Mouse (Mus musculus) heart, adult 11 months (tissue): Measurements from ENCODE around the gene Hoxa7.

Experiments used
- DNase-seq: peaks from one replicate; pipeline ENCODE4 v3.0.0; 2022

Hoxa7 gene

GRCm38 (mm10) chr6:52253511-52254500 lies 32.2 kb upstream of the Hoxa7 start:
- DNase-seq = peak; percentile 90

- DNase-seq = peak; percentile 90
These were observed 31.2 kb upstream of the Hoxa7 start for GRCm38 (mm10) chr6:52252775-52253376.

- DNase-seq = peak; percentile 59
These were observed 30.5 kb upstream of the Hoxa7 start for GRCm38 (mm10) chr6:52252016-52252774.

- peak; percentile 57 for DNase-seq
These were observed 29.7 kb upstream of the Hoxa7 start for GRCm38 (mm10) chr6:52251177-52251879.

GRCm38 (mm10) chr6:52249826-52250225 lies 28.2 kb upstream of the Hoxa7 start:
- DNase-seq = peak; percentile 80

GRCm38 (mm10) chr6:52249415-52249738 lies 27.7 kb upstream of the Hoxa7 start:
- DNase-seq = no peak

- DNase-seq = peak; percentile 64
These were observed 27.2 kb upstream of the Hoxa7 start for GRCm38 (mm10) chr6:52248638-52249414.

- DNase-seq = peak; percentile 88
These were observed 26.3 kb upstream of the Hoxa7 start for GRCm38 (mm10) chr6:52247766-52248637.

GRCm38 (mm10) chr6:52246916-52247315 lies 25.3 kb upstream of the Hoxa7 start:
- DNase-seq = peak; percentile 14

GRCm38 (mm10) chr6:52246403-52246803 lies 24.7 kb upstream of the Hoxa7 start:
- DNase-seq = peak; percentile 86

- no peak for DNase-seq
These were observed 24.1 kb upstream of the Hoxa7 start, which contains the start of gene Hoxa11 for GRCm38 (mm10) chr6:52245757-52246142. Hoxa11 (minus strand) TSS chr6:52245810.

GRCm38 (mm10) chr6:52245040-52245756 lies 23.5 kb upstream of the Hoxa7 start:
- DNase-seq = peak; percentile 87

GRCm38 (mm10) chr6:52244471-52245039 lies 22.9 kb upstream of the Hoxa7 start:
- peak; percentile 79 for DNase-seq

GRCm38 (mm10) chr6:52243681-52244121 lies 22.0 kb upstream of the Hoxa7 start:
- peak; percentile 70 for DNase-seq

- peak; percentile 83 for DNase-seq
These were observed 21.2 kb upstream of the Hoxa7 start for GRCm38 (mm10) chr6:52242801-52243332.

GRCm38 (mm10) chr6:52241001-52241621 lies 19.5 kb upstream of the Hoxa7 start:
- DNase-seq = peak; percentile 89

- peak; percentile 95 for DNase-seq
These were observed 18.8 kb upstream of the Hoxa7 start, which contains the start of gene Hoxa10 for GRCm38 (mm10) chr6:52240389-52241000. Hoxa10 (minus strand) TSS chr6:52240854.
